Mouse (Mus musculus): ENCODE measurements at regions not wholly inside any gene's neighbourhood (a gene's known extent, or its start where the extent isn't known, plus 50 kb on each side); places are given as distances from the start of the nearest gene placed in this dataset.

- no peak for TF ChIP-seq GATA1 (IDR thresholded peaks at IDR 0.05; ENCODE audit: borderline replicate concordance, low read length)
- no peak for TF ChIP-seq FLI1 (IDR thresholded peaks at IDR 0.05; ENCODE audit: low read length)
These were observed 54.8 kb upstream of the Cep85l start for GRCm38 (mm10) chr10:53434376-53435171.
